Mouse (Mus musculus): ENCODE measurements at regions not wholly inside any gene's neighbourhood (a gene's known extent, or its start where the extent isn't known, plus 50 kb on each side); places are given as distances from the start of the nearest gene placed in this dataset.

DNA sequence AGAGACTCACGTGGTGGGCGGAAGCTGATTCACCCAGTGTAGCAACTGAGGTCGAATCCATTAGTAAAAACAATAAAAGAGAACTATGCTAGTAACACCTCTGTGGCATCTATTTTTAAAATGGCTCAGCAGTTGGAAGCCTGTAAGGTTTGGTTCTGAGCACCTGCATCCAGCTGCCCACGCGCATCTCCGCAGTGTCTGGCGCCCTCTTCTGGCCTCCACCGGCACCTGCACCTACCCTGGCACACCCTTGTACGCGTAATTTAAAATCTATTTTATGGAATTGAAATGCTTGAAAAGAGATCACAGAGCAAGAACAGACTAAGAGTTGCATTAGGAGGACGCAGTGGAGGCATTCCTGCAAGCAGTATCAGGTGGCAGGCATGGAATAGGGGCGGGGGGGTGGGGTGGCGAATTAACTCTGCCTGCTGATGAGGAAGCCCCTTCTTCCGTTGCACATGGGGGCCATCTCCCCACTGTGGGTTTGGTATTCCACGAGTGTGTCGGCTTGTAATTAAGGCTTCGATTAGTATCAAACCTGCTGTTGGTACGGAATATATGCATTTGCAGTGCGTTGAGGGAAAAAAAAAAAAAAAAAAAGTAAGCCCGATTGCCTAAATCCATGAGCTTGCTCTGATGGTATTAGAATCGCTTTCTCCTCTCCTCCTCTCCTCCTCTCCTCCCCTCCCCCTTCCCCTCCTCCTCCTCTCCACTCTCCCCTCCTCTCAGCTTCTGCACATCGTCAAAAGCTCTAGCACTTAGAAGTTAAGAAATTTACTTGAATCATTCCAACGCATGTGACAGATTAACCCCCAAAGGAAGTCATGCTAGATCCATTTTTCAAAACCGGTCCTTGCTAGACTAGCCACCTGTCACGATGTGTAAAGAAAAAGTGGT lies 221.7 kb downstream of the Atp23 start:
- Histone ChIP-seq H3K4me2 (no peak overlapping the region), H3K36me3 (no peaks in the 10 kb centered on the region), H3K9me3 (replicated peaks) (peaks cover 9% of the 10 kb centered on the region), H3K27ac (ENCODE audit: poor library complexity, severe bottlenecking) (no peak overlapping the region), H3K27me3 (replicated peaks) (0 out of 2 replicates have a peak, but pooled peaks cover 13% of the 10 kb centered on the region), H3K4me1 (replicated peaks) (no peaks in the 10 kb centered on the region), H3K9ac (no peak overlapping the region), H3K4me3 (no peak overlapping the region)
- 28% methylated on average over 25 of the region's 25 CpGs for WGBS
- ATAC-seq (ENCODE audit: insufficient number of reproducible peaks, low FRiP score), result no peak

DNA sequence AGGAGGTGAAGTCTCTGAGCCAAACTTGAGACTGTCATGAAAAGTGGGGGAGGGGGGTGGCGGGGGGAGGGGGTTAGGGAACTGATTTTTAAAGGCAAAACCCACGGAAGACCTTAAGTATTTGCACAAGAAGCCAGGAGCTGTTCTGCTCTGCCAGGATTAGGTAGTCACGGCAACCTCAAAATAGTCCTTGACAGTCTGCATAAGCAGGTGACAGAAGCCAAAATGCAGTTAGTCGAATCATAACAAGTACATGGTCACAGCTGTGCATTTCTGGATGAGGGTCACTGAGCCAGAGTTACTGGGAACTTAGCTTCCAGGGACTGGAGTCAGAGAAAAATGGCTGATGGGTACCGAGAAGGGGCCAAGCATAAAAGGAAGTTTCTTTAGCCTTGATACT lies 227.7 kb downstream of the Atp23 start:
- Histone ChIP-seq H3K36me3 (no peaks in the 10 kb centered on the region), H3K9ac (no peak overlapping the region), H3K4me1 (replicated peaks) (no peaks in the 10 kb centered on the region), H3K27ac (ENCODE audit: poor library complexity, severe bottlenecking) (no peak overlapping the region), H3K9me3 (replicated peaks) (peaks cover 9% of the 10 kb centered on the region), H3K27me3 (replicated peaks) (no peaks in the 10 kb centered on the region), H3K4me2 (no peak overlapping the region), H3K4me3 (no peak overlapping the region)
- no peak for ATAC-seq (ENCODE audit: insufficient number of reproducible peaks, low FRiP score)
- WGBS, result 53% methylated on average over 5 of the region's 5 CpGs

- Histone ChIP-seq H3K9ac (no peak overlapping the region), H3K4me1 (replicated peaks) (no peaks in the 10 kb centered on the region), H3K27ac (ENCODE audit: poor library complexity, severe bottlenecking) (no peak overlapping the region), H3K4me2 (no peak overlapping the region), H3K27me3 (replicated peaks) (no peaks in the 10 kb centered on the region), H3K9me3 (replicated peaks) (peaks cover 6% of the 10 kb centered on the region), H3K4me3 (no peak overlapping the region), H3K36me3 (no peaks in the 10 kb centered on the region)
- ATAC-seq (ENCODE audit: insufficient number of reproducible peaks, low FRiP score), result no peak
- 84% methylated on average over 13 of the region's 13 CpGs for WGBS
Measured at GRCm38 (mm10) chr10:126664408-126665083, 236.6 kb downstream of the Atp23 start.

GRCm38 (mm10) chr10:126663461-126664013 lies 237.6 kb downstream of the Atp23 start:
- H3K9me3 ChIP-seq (replicated peaks), result peaks cover 6% of the 10 kb centered on the region
- H3K4me3 ChIP-seq, result no peak overlapping the region
- H3K4me1 ChIP-seq (replicated peaks), result no peaks in the 10 kb centered on the region
- H3K27me3 ChIP-seq (replicated peaks), result no peaks in the 10 kb centered on the region
- WGBS, result 80% methylated on average over 15 of the region's 15 CpGs
- no peak for ATAC-seq (ENCODE audit: insufficient number of reproducible peaks, low FRiP score)
- no peak overlapping the region for H3K4me2 ChIP-seq
- H3K36me3 ChIP-seq, result no peaks in the 10 kb centered on the region
- no peak overlapping the region for H3K9ac ChIP-seq
- no peak overlapping the region for H3K27ac ChIP-seq (ENCODE audit: poor library complexity, severe bottlenecking)

GRCm38 (mm10) chr10:126662765-126663164 lies 238.4 kb downstream of the Atp23 start:
- H3K27me3 ChIP-seq (replicated peaks), result no peaks in the 10 kb centered on the region
- WGBS, result 83% methylated on average over 6 of the region's 6 CpGs
- H3K36me3 ChIP-seq, result no peaks in the 10 kb centered on the region
- no peak for ATAC-seq (ENCODE audit: insufficient number of reproducible peaks, low FRiP score)
- no peak overlapping the region for H3K4me2 ChIP-seq
- H3K4me3 ChIP-seq, result no peak overlapping the region
- peaks cover 6% of the 10 kb centered on the region for H3K9me3 ChIP-seq (replicated peaks)
- H3K4me1 ChIP-seq (replicated peaks), result no peaks in the 10 kb centered on the region
- H3K9ac ChIP-seq, result no peak overlapping the region
- H3K27ac ChIP-seq (ENCODE audit: poor library complexity, severe bottlenecking), result no peak overlapping the region

- no peaks in the 10 kb centered on the region for H3K4me1 ChIP-seq (replicated peaks)
- H3K36me3 ChIP-seq, result no peaks in the 10 kb centered on the region
- WGBS, result 53% methylated on average over 5 of the region's 5 CpGs
- no peaks in the 10 kb centered on the region for H3K27me3 ChIP-seq (replicated peaks)
- H3K4me3 ChIP-seq, result no peak overlapping the region
- H3K9ac ChIP-seq, result no peak overlapping the region
- peaks cover 6% of the 10 kb centered on the region for H3K9me3 ChIP-seq (replicated peaks)
- ATAC-seq (ENCODE audit: insufficient number of reproducible peaks, low FRiP score), result no peak
- no peak overlapping the region for H3K27ac ChIP-seq (ENCODE audit: poor library complexity, severe bottlenecking)
- no peak overlapping the region for H3K4me2 ChIP-seq
Measured at GRCm38 (mm10) chr10:126661095-126661615, 240.0 kb downstream of the Atp23 start.

DNA sequence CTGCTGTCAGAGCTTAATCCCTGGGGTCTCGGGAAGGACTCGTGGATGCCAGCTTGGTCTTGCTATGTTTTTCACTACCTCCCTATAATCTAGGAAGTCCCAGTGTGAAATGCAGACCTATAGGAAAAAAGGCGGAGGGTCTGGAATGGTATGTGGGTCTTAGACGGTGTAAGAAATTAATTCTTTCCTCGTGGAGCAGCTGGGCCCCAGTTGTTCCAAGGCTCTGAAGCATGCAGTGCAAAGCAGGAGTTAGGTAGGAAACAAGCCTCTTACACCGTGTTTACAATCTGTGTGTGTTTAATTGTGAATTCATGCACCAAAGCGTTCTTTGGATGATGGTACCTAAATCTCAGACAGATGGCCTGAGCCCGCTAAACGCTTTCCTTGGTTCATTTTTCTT lies 241.1 kb downstream of the Atp23 start:
- WGBS, result 84% methylated on average over 9 of the region's 9 CpGs

DNA sequence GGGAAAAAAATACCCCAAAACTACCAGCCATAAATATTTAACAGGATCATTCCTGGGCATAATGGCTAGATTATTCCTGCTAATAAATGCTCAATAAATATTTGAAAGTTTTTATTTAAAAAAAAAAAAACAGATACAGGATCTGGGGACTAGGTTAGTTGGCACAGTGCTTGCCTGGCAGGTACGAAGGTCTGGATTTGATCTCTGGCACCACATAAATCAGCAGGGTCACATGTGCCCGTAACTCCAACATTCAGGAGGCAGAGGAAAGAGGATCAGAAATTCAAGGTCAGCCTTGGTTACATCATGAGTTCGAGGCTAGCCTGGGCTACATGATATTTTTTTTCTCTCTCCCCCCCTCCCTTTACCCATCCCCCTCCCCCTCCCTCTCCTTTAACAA lies 248.5 kb downstream of the Atp23 start:
- Histone ChIP-seq H3K9me3 (replicated peaks) (no peaks in the 10 kb centered on the region), H3K9ac (no peak overlapping the region), H3K36me3 (no peaks in the 10 kb centered on the region), H3K4me2 (no peak overlapping the region), H3K27me3 (replicated peaks) (no peaks in the 10 kb centered on the region), H3K27ac (ENCODE audit: poor library complexity, severe bottlenecking) (no peak overlapping the region), H3K4me1 (replicated peaks) (no peaks in the 10 kb centered on the region), H3K4me3 (no peak overlapping the region)
- ATAC-seq (ENCODE audit: insufficient number of reproducible peaks, low FRiP score), result no peak
- 76% methylated on average over 3 of the region's 3 CpGs for WGBS

More for the DNA sequence above, 241.1 kb downstream of the Atp23 start:
- ATAC-seq (ENCODE audit: insufficient number of reproducible peaks, low FRiP score), result no peak
- no peak overlapping the region for H3K9ac ChIP-seq
- no peak overlapping the region for H3K27ac ChIP-seq (ENCODE audit: poor library complexity, severe bottlenecking)
- no peaks in the 10 kb centered on the region for H3K27me3 ChIP-seq (replicated peaks)
- H3K4me2 ChIP-seq, result no peak overlapping the region
- peaks cover 6% of the 10 kb centered on the region for H3K9me3 ChIP-seq (replicated peaks)
- H3K4me3 ChIP-seq, result no peak overlapping the region
- H3K36me3 ChIP-seq, result no peaks in the 10 kb centered on the region
- H3K4me1 ChIP-seq (replicated peaks), result no peaks in the 10 kb centered on the region

DNA sequence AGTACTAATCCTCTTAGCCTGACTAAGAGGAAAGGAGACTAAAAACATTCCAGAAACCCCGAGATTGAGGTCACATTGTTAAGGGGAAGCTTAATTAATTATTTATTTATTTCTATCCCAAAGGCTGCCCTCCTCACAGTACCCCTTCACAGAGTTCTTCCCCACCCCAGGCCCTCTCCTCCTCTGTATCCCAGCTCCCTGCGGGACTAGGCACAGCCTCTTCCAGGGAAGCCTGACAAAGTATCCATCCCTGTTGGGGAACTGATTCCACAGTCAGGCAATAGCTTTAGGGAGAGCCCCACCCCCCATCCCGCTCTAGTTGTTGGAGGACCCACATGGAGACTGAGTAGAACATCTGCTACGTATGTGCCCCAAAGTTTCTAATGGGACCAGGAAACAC lies 254.6 kb downstream of the Atp23 start:
- WGBS, result 44% methylated on average over 4 of the region's 4 CpGs
- no peak for ATAC-seq (ENCODE audit: insufficient number of reproducible peaks, low FRiP score)

DNA sequence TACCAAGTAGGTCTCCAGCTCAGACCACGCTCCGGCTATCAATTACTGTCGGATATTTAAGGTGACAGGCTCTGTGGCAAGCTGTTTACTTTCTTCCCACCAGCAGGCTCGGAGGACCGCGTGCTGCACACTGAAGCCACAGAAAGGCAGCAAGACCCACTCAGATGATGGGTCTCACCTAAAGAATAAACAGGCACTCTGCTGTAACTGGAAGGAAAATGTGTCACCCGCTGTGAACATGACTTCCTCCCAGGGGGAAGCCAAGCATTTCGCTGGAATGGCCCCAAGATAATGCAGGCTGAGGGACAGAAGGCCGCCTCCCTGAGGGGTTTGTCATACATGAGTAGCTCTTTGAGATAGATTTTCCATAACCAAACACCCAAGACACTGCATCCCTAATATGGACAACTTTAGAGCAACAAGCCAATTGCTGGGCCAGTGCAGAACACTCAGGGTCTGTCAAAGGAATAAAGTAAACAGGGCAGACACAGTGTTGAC lies 259.3 kb downstream of the Atp23 start:
- 11% methylated on average over 9 of the region's 9 CpGs for WGBS
- peak overlapping the region; percentile 47 for H3K4me2 ChIP-seq
- no peaks in the 10 kb centered on the region for H3K27me3 ChIP-seq (replicated peaks)
- no peak overlapping the region for H3K4me3 ChIP-seq
- peaks cover 9% of the 10 kb centered on the region for H3K4me1 ChIP-seq (replicated peaks)
- H3K27ac ChIP-seq (ENCODE audit: poor library complexity, severe bottlenecking), result no peak overlapping the region
- H3K9me3 ChIP-seq (replicated peaks), result no peaks in the 10 kb centered on the region
- no peak overlapping the region for H3K9ac ChIP-seq
- no peak for ATAC-seq (ENCODE audit: insufficient number of reproducible peaks, low FRiP score)
- H3K36me3 ChIP-seq, result no peaks in the 10 kb centered on the region

More for the DNA sequence above, 254.6 kb downstream of the Atp23 start:
- no peak overlapping the region for H3K9ac ChIP-seq
- H3K27me3 ChIP-seq (replicated peaks), result no peaks in the 10 kb centered on the region
- H3K4me2 ChIP-seq, result no peak overlapping the region
- no peak overlapping the region for H3K27ac ChIP-seq (ENCODE audit: poor library complexity, severe bottlenecking)
- no peaks in the 10 kb centered on the region for H3K9me3 ChIP-seq (replicated peaks)
- no peaks in the 10 kb centered on the region for H3K36me3 ChIP-seq
- peaks cover 6% of the 10 kb centered on the region for H3K4me1 ChIP-seq (replicated peaks)
- no peak overlapping the region for H3K4me3 ChIP-seq

DNA sequence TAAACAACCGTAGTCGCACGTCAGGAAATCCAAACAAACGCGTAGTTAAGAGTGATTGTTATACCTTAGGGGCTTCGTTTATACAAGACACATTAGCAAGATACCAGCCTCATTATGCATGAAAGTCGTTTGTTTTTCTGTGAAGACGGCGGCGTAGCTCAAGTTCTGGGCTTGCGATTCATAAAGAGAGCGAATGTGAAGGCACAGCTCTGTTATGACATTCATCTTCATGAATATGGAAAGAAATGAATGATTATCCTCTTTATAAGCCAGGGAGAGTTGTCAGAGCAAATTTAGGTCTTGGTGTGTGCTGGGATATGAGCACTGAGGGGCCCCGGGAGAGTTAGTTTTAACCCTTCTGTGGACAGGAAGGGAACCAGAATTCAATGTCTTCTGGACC lies 266.4 kb downstream of the Atp23 start:
- Histone ChIP-seq H3K27ac (ENCODE audit: poor library complexity, severe bottlenecking) (no peak overlapping the region), H3K4me1 (replicated peaks) (no peaks in the 10 kb centered on the region), H3K9me3 (replicated peaks) (no peaks in the 10 kb centered on the region), H3K36me3 (no peaks in the 10 kb centered on the region), H3K4me2 (no peak overlapping the region), H3K9ac (no peak overlapping the region), H3K27me3 (replicated peaks) (no peaks in the 10 kb centered on the region), H3K4me3 (no peak overlapping the region)
- no peak for ATAC-seq (ENCODE audit: insufficient number of reproducible peaks, low FRiP score)
- WGBS, result 59% methylated on average over 13 of the region's 13 CpGs

All from heart, embryonic 12.5 days (tissue).